Mouse (Mus musculus) liver, embryonic 18 days (tissue): Measurements from ENCODE around the gene Pwp1. TPM values are rescaled to one million over a fixed set of nuclear protein-coding genes. Genes with fewer than 3 reads are reported as not detected.

Experiments used
- polyA plus RNA-seq: library from polyadenylated mRNA; depleted of rRNA; stranded (reverse); fragments of >200 nt; gene quantifications from 2 replicates; pipeline ENCODE4 v1.2.3, GENCODE M21; 2012; rRNA removed

Gene Pwp1
- 11.1 and 11.3 TPM in 2 replicates for polyA plus RNA-seq

GRCm38 (mm10) chr10:85829085-85829853 is at the start of gene Pwp1:
Gene Pwp1, plus strand, starts transcription at chr10:85829494.

GRCm38 (mm10) chr10:85916498-85917309 is 87.4 kb downstream of the Pwp1 start, which contains the start of gene Prdm4:
Gene Prdm4, minus strand, starts transcription at chr10:85917142.

GRCm38 (mm10) chr10:85927676-85928445 is 98.6 kb downstream of the Pwp1 start, which contains the start of gene Ascl4:
Gene Ascl4, plus strand, starts transcription at chr10:85927681.

Other genes starting within 250 kb of the Pwp1 start
- gene Prdm4, start 87.6 kb downstream of the Pwp1 start, polyA plus RNA-seq = 5.6 and 6.5 TPM in 2 replicates
- gene Ascl4, start 98.2 kb downstream of the Pwp1 start, polyA plus RNA-seq = not detected in 2 replicates
- 49.8 and 51.6 TPM in 2 replicates for gene Rtcb, start 128.3 kb downstream of the Pwp1 start, polyA plus RNA-seq
- 0.02 TPM in 1 of 2 replicates, not detected in the other for gene Bpifc, start 182.4 kb downstream of the Pwp1 start, polyA plus RNA-seq
- gene Fbxo7, start 192.5 kb downstream of the Pwp1 start, polyA plus RNA-seq = 24.9 and 25.4 TPM in 2 replicates